Mouse (Mus musculus) NIH3T3 (cell line): ENCODE measurements around the gene Cdh23.
A peak's percentile ranks its signal among the peaks of the same experiment; 100 is the strongest.

Experiments
- DNase-seq: peaks from one replicate; pipeline ENCODE4 v3.0.0-alpha.2; 2012; ENCODE audit warnings: low read depth

Cdh23 gene

DNA sequence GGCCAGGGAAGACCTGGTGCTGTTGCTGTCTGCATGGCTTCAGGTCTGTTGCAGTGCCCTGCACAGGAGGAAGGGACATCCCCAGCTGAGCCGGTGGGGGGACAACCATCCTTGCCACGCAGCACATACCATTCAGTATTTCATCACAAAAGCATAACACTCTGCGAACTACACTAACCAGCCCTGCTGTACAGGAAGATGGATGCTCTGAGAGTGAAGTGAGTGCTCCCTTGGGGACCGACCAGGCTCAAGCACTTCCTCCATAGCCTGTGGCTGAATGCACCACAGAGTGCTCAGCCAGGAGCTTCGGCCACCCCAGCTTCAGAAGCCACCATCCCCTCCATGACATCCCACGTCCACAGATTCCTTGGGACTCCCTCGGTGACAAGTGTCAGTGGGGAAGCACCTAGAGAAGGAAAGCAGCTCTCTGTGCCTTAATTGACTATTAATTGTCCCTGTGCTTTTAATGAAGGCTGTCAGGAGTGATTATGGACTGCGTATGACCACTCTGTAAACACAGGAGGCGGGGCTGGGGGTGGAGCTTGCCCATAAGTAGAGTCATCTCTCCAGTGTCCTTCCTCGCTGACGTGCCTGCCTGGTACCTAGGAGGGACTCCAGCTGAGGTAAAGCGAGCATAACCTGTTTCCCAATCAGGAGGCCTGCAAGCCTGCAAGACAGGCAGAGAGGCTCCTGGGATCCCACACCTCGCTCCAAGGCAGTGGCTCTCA is 60.6 kb downstream of the Cdh23 start:
- peak; percentile 24 for DNase-seq

- no peak for DNase-seq
Observed at GRCm38 (mm10) chr10:60634391-60634790, 61.9 kb downstream of the Cdh23 start.

DNA sequence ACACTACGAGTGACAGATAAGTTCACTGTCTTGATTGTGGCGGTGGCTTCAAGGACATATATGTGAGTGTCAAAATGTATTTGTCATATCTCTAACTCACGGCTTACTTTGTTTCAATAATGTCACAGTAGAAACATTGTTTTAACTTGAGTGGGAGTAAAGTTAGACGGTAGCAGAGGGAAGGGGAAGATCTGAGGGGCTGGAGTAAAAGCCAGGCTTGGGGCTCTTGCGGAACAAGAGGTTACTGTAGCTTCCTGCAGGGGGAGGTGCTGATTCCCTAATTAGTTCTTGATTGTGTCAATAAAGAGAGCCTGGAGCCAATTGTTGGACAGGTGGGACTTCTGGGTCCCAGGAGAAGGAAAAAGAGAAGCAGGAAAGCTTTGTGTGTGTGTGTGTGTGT is 70.2 kb downstream of the Cdh23 start:
- DNase-seq: no peak

GRCm38 (mm10) chr10:60625511-60625910 is 70.8 kb downstream of the Cdh23 start:
- DNase-seq: no peak

GRCm38 (mm10) chr10:60624945-60625344 is 71.3 kb downstream of the Cdh23 start:
- no peak for DNase-seq

- DNase-seq: no peak
Observed at GRCm38 (mm10) chr10:60624217-60624708, 72.0 kb downstream of the Cdh23 start.

DNA sequence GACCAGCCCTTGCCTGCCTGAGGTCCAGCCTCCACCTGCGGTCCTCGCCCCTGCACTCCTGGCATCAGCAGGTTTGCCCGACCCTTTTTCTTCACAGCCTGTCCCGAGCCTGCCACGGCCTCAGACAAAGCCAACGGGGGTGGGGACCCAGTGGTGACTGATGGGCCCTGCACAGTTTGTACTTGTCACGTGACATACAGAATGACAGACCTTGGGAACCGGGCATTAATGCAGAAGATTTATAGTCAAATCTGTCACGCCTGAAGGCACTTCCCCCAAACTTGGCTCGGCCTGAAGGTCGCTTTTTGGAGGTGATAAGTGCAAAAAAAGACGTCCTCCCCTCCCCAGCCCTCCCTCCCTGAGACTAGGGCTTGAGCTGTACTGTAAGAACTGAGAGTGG is 73.5 kb downstream of the Cdh23 start:
- DNase-seq: no peak

DNA sequence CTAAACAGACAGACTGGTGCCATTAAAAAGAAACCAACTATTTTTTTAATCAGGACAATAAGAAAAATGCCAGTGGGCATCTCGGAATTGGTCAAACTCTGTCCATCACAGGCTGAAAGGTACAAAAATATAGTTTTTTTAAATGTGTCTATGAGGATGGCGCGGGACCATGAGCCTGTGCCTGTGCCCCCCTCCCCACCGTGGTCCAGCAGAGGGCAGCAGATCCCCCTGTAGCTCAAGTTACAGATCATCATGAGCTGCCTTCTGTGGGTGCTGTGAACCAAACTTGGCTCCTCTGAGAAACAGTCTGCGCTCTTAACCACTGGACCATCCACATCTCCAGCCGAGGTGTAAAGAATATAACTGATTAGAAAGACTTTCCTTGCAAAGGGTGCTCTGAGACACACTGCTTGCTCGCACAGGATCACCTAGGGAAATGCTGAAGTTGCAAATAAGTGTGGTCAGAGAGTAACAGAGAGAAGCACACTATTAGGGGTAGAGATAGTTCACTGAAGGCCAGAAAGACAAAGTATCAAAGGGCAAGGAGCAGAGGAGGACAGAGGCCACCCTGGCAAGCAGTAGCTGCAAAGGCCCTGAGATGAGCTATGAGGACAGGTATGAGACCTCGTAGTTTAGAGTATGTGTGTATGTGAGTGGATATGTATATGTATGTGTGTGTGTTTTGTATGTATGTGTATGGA is 74.7 kb downstream of the Cdh23 start:
- DNase-seq: peak; percentile 11

DNA sequence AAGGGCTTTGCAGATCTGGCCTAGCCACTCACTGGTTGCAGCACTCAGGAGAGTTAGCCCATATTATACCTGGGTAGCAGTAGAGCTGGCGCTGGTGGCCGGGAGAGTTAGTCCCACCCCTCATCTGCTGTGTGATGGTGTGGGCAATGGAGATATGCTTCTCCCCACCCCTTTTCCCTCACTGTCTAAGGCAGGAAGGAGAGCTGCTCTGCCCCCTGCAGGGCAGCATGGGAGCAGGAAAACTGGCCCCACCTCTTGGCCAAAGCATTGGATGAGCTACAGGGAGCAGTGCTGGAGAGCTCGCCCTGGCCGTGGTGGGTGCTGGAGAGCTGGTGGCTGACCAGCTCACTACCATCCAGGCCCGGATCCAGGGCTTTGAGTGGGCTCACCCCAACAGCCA is 80.4 kb downstream of the Cdh23 start:
- peak; percentile 43 for DNase-seq

GRCm38 (mm10) chr10:60612893-60613292 is 83.4 kb downstream of the Cdh23 start:
- peak; percentile 37 for DNase-seq

DNA sequence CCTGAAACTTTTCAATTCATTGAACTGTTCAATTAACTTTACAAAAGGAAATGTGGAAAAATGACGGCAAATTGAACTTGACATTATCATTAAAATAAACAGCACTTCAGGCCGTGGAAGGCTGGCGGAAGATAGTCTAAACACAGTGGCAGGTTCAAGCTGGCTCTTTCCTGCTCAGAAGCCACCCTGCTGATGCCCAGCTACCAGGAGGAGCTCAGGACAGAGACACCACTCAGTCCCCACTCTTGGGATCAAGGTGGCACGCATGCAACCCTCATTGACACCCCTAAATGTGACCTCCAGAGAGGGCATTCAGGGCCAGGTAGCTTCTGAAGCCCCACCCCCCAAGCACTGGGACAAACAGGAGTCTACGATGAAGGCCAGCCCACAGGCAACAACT is 89.1 kb downstream of the Cdh23 start:
- no peak for DNase-seq

GRCm38 (mm10) chr10:60606661-60607060 is 89.6 kb downstream of the Cdh23 start:
- DNase-seq: no peak

GRCm38 (mm10) chr10:60602235-60602634 is 94.1 kb downstream of the Cdh23 start:
- no peak for DNase-seq

DNA sequence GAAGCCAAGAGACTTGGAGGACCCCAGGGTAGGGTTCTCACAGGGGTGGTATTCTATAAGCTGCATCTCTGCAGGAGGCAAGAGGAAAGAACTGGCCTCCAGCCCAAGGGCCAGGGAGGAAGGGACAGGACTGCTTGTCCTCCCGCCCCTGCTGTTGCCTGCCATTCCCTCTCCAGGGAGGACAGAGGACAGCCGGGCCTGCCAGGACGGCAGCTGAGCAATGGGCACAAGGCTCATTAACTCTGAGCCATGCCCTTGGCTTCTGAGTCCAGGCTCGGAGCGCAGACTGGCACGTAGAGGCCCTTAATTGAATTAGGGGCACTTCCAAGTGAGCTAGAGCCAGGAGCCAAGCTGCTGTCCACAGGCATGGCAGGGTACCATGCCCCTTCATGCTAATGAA is 101.1 kb downstream of the Cdh23 start:
- no peak for DNase-seq

- no peak for DNase-seq
Observed at GRCm38 (mm10) chr10:60592881-60593575, 103.3 kb downstream of the Cdh23 start.

- DNase-seq: no peak
Observed at GRCm38 (mm10) chr10:60591281-60591680, 105.0 kb downstream of the Cdh23 start.

GRCm38 (mm10) chr10:60590241-60590640 is 106.0 kb downstream of the Cdh23 start:
- no peak for DNase-seq

DNA sequence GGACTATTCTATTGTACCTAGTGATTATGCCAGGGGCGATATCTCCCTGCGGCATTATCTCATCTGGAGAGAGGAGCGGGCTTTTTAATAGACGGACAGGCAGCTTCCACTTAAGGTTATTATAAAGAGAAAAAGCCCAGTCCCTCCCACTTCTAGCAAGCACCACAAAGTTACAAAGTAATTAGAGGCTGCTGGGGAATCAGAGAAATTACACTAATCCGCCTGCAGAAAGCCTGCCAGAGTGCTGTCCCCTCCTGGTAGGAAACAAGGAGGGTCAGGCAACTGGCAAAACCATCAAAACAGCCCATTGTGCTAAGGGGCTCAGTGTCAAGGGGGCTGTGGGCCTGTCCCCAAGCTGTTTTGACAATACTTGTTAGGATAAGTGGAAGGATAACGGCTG is 110.6 kb downstream of the Cdh23 start:
- DNase-seq: no peak

DNA sequence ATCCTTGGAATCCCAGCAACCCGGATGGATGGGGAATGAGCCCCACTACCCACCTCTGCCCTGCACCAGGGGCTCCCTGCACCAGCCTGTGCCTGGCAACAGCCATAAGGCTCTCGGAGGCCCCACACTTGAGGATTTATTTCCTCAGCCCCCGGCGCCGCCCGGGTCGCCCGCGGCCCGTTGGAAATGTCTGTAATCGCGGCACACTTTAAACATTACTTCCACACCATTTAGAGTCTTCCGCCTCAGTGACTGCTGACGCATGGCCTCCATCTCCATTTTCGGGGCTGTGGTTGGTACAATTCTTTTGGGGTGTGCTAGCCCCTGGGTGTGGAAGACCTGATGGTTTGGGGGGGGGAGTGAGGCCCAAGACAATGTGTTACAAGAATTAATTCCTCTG is 113.3 kb downstream of the Cdh23 start:
- DNase-seq: no peak

DNA sequence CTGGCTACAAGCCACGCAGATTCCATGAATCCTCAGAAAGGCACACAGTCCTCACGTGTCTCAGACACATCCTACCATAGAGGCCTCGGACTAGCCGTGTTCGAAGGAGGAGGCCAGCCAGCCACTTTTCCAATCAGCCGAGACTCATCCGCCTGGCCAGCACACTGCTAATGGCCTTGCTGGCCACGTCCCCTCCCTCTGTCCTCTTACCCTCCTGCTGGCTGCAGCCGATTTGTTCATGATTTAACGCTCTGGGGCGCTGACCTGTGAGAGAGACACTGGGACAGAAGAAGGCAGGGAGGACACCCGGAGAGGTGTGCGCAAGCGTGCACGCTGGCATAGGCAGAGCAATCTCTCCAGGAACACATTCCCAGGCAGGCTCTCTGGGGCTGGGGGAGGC is 115.6 kb downstream of the Cdh23 start:
- DNase-seq: no peak

DNA sequence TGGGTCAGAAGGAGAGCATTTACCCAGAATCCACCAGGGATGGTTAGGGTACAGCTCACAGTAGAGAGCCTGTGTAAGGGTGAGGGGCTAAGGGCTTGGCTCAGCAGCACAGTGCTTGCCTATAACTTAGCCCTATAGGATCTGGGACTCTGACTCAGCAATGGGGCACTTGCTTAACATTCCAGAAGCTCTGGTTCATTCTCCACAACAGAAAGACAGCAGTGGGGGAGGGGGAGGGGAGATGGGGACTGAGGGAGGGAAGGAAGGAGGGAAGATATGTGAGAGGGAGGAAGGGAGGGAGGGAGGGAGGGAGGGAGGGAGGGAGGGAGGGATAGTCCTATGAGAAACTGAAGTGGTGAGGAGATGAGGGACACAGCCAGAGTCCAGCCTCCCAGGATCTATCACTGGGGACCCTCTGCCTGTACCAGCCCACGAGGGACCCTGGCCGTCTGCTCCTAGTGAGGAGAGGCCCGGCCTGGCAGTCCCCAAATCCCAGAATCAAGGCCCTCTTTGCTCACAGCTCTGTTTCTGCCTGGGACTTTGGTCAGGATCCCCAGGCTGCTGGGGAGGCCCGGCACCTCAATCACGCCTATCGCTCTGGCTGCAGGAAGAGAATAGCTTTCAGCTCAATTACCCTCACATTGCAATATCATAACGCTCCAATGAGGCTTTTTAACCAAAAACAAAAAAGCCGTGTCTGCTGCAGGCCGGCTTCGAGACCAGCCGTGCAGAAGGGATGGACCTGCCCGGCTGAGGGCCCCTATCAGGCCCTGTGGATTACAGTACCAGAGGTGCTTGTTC is 117.4 kb downstream of the Cdh23 start:
- DNase-seq: peak; percentile 87
